Mouse (Mus musculus): ENCODE measurements at regions not wholly inside any gene's neighbourhood (a gene's known extent, or its start where the extent isn't known, plus 50 kb on each side); places are given as distances from the start of the nearest gene placed in this dataset.

DNA sequence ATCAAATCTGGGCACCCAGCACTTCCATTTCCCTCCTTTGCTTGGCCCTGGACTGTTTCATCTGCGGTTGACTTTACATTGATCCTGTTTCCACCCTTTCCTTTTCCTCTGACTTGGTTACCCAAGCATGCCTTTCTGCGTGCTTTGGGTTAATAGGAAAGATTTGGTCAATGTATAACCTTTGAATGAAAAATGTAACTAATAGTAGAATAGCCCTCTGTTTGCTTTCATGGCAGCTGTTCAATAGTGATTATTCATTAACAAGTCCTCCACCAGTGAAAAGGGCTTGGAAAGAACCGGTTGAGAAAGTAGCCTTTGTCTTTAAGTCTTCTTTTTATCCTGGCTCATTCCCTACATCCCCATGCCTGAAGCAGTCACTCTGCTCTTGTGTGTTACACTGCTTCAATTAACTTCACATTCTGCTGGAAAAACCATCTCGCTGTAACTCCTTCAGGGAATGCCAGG is 76.4 kb upstream of the Speer4f2 start:
- TF ChIP-seq EP300 (IDR thresholded peaks at IDR 0.05; ENCODE audit: insufficient read depth, low read depth, low read length), result no peak
- no peak for TF ChIP-seq CTCF (IDR thresholded peaks at IDR 0.05)
